9 mouse cellular contexts compared by ENCODE assay signal in the genomic region with DNA sequence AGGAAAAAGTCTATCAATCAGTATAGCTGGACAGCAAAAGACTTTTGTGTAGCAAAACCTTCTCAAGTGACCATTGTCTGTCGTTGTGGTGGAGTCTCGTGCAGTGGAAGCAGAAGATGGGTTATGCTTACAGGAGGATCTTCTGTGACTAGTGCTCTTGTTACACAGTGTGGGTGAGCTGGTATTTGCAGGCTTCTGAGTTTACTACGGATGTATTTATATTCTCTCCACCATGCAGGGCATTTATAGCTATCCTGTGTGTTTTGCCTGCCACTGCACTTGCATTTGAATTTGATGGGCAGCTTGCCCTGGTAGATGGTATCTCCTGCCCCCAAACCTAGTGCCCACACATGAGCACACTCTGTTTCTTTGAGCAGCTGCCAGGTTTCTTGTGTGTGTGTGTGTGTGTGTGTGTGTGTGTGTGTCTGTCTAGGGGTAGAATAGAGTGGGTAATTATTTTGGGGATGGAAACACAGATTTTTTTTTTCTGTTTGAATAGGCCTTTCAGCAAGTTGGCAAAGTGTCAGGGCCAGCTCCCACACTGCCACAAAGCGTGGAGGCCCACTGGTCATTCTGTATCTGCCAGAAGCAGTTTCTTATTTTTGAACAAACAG.
A peak's percentile ranks its signal among the peaks of the same experiment; 100 is the strongest.
DNase-seq lines count a peak whose midpoint lies in the region; ATAC-seq lines count a peak whose summit lies in the region.
"Had no signal": no experiment of that assay in that cellular context is flagged by ENCODE, and none has a peak within 500 bp of the region (broad histone marks: within the 10 kb centered on the region; RNA-seq: fewer than 3 reads in every experiment).

No protein-coding gene starts in this region.

- no peaks in the 10 kb centered on the region for H3K27me3 ChIP-seq in kidney, embryonic 15.5 days
- H3K27me3 ChIP-seq in forebrain, embryonic 15.5 days, result no peaks in the 10 kb centered on the region

- 0 out of 2 replicates have a peak, but pooled peaks cover 4% of the 10 kb centered on the region for H3K4me1 ChIP-seq in kidney, embryonic 15.5 days
- H3K4me1 ChIP-seq in forebrain, embryonic 15.5 days, result peaks cover 36% of the 10 kb centered on the region

- no peak overlapping the region for H3K4me2 ChIP-seq in kidney, embryonic 15.5 days
- H3K4me2 ChIP-seq in forebrain, embryonic 15.5 days (replicated peaks), result no peak overlapping the region

- WGBS in kidney, embryonic 15.5 days, result 54% methylated on average over 4 of the region's 4 CpGs
- WGBS in forebrain, embryonic 15.5 days, result 12% methylated on average over 4 of the region's 4 CpGs

- ATAC-seq in kidney, embryonic 15.5 days (replicated peaks; ENCODE audit: low FRiP score), result no peak
- ATAC-seq in forebrain, embryonic 15.5 days (replicated peaks), result peak; percentile 86

- no peaks in the 10 kb centered on the region for H3K36me3 ChIP-seq in kidney, embryonic 15.5 days
- H3K36me3 ChIP-seq in forebrain, embryonic 15.5 days, result no peaks in the 10 kb centered on the region

- no peak overlapping the region for H3K4me3 ChIP-seq in kidney, embryonic 15.5 days (replicated peaks)
- no peak overlapping the region for H3K4me3 ChIP-seq in forebrain, embryonic 15.5 days

- H3K9ac ChIP-seq in kidney, embryonic 15.5 days, result no peak overlapping the region
- H3K9ac ChIP-seq in forebrain, embryonic 15.5 days (replicated peaks), result no peak overlapping the region

- intact Hi-C loops in gastrocnemius, postnatal 36 days (cut with DNase I), result no loop called here

- DNase-seq in kidney, adult 18-20 months, result peak; percentile 21
- DNase-seq in layer of hippocampus, postnatal 14 days (ENCODE audit: low spot score in 2 of 2), result peak; percentile 46 to 59
- peak; percentile 23 for DNase-seq in right cerebral cortex, postnatal 25 days
- no peak for DNase-seq in thymus, postnatal 0 days (ENCODE audit: low spot score)
- no peak for DNase-seq in gastrocnemius, postnatal 36 days
- no peak for DNase-seq in ovary, adult 18-20 months (ENCODE audit: low spot score)

- peaks cover 6% of the 10 kb centered on the region; the same call in 1 of the 2 replicates for H3K9me3 ChIP-seq in kidney, embryonic 15.5 days (replicated peaks)
- peaks cover 7% of the 10 kb centered on the region for H3K9me3 ChIP-seq in forebrain, embryonic 15.5 days

- H3K27ac ChIP-seq in kidney, embryonic 15.5 days, result no peak overlapping the region
- peak overlapping the region; percentile 35 for H3K27ac ChIP-seq in forebrain, embryonic 15.5 days (replicated peaks)
- H3K27ac ChIP-seq: kidney, postnatal 0 days had no signal

Comparison
In these comparisons a context has a peak if more than half of its experiments do, and no peak if none do; other contexts are left out.
1. DNase-seq: peak in kidney, adult 18-20 months (single experiment), layer of hippocampus, postnatal 14 days (2 of 2) and right cerebral cortex, postnatal 25 days (single experiment); none in thymus, postnatal 0 days (single experiment), gastrocnemius, postnatal 36 days (0 of 2) and ovary, adult 18-20 months (single experiment).